Mouse (Mus musculus) cerebellum, postnatal 14 days (tissue): ENCODE results near the gene Ppp1cc.

ENCODE experiments used
- DNase-seq, 2 experiments: peaks; one replicate each; pipeline ENCODE4 v3.0.0; 2021; ENCODE audit warnings: mixed read lengths in 2 of 2

Gene Ppp1cc

DNA sequence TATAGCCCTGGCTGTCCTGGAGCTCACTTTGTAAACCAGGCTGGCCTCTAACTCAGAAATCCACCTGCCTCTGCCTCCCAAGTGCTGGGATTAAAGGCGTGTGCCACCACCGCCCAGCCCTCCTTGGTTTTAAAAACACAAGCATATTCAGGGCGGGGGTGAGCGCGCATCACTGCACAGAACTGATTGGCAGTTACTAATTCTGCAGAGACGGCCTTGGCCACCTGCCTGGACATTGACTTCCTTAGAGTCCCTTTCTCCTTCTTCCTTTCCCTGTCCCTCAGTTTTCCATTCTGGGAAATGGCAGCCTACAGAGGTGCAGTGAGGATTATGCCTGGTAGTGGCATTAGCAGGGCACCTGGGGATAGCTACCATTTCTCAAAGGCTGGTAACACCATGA lies 59.6 kb downstream of the Ppp1cc start:
- no peak for DNase-seq

DNA sequence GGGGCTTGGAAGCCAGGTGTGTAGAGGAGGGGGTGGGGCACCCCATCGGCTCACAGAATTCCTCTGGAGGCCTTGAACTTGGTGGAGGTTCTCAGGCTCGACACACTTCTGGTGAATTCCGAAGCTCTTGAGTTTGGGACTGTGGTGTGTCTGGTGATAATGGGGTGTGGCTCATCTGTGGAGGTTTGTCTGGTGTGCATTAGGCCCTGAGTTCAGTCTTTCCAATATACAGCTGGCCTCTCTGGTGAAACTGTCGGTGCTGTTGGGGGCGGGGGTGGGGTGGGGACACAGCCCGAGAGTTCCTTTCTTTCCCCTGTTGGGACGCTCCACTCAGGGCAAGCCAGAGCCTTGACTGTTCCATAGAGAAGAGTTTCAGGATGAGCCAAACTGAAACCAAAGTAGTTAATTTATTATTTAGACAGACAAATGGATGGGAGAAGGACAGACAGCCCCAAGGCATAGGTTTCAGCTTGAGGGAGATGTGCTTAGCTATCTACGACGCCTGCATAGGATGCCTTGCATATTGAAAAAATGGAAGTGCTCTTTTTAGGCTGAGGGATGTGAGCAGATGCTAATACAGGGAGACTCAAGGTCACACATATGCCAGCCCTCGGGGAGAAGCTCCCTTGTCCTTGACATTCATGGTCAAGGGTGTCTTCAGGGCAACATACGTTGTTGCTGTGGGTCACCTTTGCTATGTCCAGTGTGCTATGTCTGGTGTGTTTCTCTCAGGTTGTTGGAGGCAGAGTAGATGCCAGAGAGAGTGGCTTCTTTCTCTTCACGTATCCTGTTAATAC lies 60.2 kb downstream of the Ppp1cc start:
- no peak for DNase-seq

DNA sequence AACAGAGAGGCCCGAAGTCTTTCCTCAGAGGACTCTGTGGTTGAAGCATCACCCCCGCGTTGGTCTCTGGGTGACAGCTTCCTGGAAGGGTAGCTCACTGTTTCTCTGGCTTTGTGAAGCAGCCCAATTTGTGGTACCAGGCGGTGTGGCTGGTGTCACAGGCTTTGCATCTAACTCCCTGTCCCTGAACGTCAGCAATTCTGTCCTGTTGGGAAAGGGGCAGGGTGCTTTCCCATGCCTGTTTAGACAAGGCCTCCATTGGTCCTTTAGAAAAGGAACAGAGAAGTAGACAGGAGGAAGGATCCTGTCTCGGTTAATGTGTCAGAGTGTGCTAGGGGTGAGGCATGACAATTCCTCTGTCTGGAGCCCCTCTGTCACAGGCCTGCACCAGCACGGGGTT lies 60.9 kb downstream of the Ppp1cc start:
- DNase-seq = no peak

DNA sequence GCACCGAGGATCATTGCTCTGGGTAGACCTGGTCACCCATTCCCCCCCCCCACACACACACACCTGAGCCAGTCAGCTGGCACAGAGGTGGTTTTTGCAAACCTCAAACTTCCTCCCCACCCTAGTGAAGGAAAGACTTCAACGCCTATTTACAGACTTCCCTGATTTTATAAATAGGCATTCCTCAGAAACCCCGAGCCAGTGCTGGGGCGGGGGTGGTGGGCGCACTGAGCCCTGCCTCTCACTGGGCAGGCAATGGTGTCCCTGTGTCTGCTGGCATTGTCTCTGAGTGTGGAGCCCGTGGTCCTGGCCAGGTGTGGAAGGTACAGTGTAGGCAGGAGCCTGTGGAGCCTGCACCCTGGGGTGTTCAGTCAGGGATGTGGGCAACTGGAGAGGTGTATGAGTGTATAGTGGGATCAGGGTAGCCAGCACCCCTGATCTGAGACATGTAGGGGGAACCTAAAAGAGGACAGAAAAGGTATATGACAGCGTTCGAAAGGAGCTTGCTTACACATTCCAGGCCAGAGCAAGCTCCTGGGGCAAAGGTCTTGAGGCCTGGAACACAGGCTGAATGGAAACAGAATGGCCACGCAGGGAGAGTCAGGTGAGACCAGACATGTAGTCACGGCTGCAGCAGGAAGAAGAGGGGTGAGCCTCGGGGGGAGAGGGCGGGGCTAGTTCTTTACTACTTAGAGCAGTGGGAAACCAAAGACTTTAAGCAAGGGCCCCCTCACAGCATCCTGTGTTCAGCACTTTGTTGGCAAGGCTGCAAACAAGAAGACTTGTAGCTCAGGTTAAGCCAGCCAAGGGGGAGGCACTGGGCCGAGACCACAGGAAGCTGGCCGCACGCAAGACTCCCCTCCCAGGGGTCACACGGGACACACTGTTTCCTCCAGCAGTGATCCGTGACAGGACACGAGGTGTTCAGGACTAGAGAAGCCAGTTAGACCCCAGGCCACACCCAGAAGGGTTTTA lies 61.9 kb downstream of the Ppp1cc start:
- DNase-seq = no peak

DNA sequence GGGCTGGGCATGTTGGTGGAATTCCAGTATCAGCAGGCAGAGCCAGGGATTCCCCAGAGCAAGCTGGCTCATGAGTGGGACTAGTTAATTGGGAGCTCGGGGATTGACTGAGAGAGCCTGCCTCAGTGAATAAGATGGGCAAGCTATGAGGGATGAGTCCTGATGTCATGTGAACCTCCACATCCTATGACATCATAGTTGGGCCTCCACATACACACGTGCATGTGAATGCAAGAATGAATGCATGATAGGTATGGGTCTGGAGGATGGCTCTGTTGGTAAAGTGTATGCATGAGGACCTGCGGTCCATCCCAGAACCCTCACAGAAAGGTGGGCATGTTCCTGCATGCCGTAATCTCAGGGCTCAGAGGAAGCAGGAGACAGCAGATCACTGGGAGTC lies 63.0 kb downstream of the Ppp1cc start:
- DNase-seq = no peak

DNA sequence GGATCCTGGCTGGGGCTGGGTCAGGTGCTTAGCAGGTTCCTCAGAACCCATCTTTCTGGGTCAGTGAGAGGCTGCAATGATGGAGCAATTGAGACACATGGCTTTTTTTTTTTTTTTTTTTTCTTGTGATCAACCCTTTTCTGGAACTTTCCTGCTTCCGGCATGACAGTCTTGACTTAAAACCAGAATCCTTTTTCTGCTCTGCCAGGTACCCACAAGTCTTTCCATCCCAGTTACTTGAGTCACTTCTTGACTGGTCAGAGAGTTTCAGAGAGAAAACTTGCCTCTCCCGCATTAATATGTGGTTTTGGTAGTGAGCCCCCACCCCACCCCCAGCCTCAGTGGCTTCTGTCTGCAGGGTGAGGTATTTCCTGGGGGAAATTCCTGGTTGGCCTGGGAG lies 66.2 kb downstream of the Ppp1cc start:
- no peak for DNase-seq
